Mouse (Mus musculus): ENCODE results near the gene Pgp. TPM values are rescaled to one million over a fixed set of nuclear protein-coding genes. Genes with fewer than 3 reads are reported as not detected.

The Pgp gene
- polyA plus RNA-seq, 1 experiment from 2014 or later = 64.1 TPM

DNA sequence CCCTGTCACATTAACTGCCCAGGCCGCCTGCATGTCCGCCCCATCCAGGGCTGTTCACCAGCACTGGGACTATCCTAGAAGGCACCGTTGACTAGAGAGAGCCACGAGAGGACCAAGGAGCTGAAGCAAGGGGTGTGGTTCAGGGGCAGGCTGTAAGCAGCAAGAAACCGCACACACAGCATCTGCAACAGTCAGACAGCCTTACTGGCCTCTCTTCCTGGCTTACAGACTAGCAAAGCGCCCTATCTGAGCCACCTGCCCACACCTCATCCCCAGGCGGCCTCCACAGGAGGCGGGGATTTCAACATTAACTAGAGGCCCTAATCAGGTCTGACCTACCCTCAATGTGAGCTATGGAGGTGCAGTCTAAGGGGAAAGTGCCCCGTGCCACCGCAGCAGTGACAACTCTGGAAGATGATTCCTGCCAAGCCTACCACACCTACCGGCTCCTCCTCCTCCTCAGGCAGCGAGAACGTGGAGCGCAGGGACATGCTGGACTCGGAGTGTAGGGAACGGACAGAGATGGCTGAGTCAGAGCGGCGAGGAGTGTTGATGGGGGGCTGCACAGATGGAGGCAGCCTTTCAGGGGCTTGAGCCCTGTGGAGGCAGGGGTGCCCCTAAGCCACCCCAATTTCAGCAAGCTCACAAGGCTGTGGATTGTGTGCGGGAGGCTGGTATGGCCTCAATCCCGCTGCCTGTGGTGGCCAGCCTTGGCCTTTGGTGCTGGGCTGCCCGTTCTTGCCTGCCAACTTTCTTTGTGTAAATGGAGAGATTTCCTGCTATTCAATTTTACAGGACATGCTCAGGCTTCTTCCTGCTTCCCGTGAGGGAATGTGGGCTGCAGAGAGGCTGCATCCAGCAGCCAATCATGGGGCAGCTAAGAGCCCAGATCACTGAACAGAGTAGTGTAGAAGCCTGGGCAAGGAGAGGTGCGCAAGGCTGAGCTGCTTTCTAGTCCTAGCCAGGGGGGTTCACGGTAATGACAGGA is 44.4 kb downstream of the Pgp start:
- no peak for DNase-seq (ENCODE audit: low spot score)
- no peaks in the 10 kb centered on the region for H3K27me3 ChIP-seq (ENCODE audit: control insufficient read depth, insufficient read depth, low read length)
- no peak overlapping the region for H3K27ac ChIP-seq (replicated peaks; ENCODE audit: low read depth, low read length)
- no peaks in the 10 kb centered on the region for H3K9me3 ChIP-seq (ENCODE audit: control insufficient read depth, low read length)
- no peaks in the 10 kb centered on the region for H3K4me1 ChIP-seq (ENCODE audit: control insufficient read depth, insufficient read depth, low read length)
- 92% methylated on average over 24 of the region's 24 CpGs for WGBS
- no peak overlapping the region for H3K9ac ChIP-seq (ENCODE audit: low read length)
- no peak overlapping the region for H3K4me2 ChIP-seq (ENCODE audit: low read depth, severe bottlenecking)
- H3K36me3 ChIP-seq (ENCODE audit: control insufficient read depth, insufficient read depth, low read length) = peaks cover 18% of the 10 kb centered on the region
- ATAC-seq (ENCODE audit: insufficient number of reproducible peaks, low FRiP score, low TSS enrichment, low read depth) = no peak
- H3K4me3 ChIP-seq (ENCODE audit: low read depth, low read length) = no peak overlapping the region

DNA sequence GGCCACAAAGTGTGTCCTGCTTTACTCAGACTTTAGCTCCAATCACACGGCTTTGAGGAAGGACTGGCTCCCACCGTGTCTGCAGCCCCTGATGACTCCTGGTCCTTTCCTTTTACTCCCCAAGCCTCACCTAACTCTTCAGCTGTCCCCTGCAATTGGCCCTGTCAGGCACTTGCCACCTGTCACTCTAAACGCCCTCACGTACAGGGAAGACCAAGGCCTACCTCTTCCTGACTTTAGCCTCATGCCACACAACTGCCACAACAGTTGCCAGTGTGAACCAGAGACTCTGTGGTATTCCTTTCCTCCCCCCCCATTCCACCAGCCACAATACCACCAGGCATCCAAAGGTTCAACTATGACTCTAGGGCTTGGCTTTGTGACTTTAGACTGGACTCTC is 50.3 kb downstream of the Pgp start:
- ATAC-seq (ENCODE audit: insufficient number of reproducible peaks, low FRiP score, low TSS enrichment, low read depth) (no peak), DNase-seq (ENCODE audit: low spot score) (no peak)
- 87% methylated on average over 4 of the region's 4 CpGs for WGBS
- H3K4me2 ChIP-seq (ENCODE audit: low read depth, severe bottlenecking) = no peak overlapping the region
- peaks cover 8% of the 10 kb centered on the region for H3K36me3 ChIP-seq (ENCODE audit: control insufficient read depth, insufficient read depth, low read length)
- H3K9ac ChIP-seq (ENCODE audit: low read length) = no peak overlapping the region
- H3K27ac ChIP-seq (replicated peaks; ENCODE audit: low read depth, low read length) = no peak overlapping the region
- H3K27me3 ChIP-seq (ENCODE audit: control insufficient read depth, insufficient read depth, low read length) = no peaks in the 10 kb centered on the region
- H3K4me3 ChIP-seq (ENCODE audit: low read depth, low read length) = no peak overlapping the region
- no peaks in the 10 kb centered on the region for H3K4me1 ChIP-seq (ENCODE audit: control insufficient read depth, insufficient read depth, low read length)
- H3K9me3 ChIP-seq (ENCODE audit: control insufficient read depth, low read length) = no peaks in the 10 kb centered on the region

Other genes with a start within 250 kb of the Pgp start
- 21.9 and 23.4 TPM in 2 replicates for gene Tedc2, start 249.5 kb upstream of the Pgp start, polyA plus RNA-seq (2014; fragmentation: Nextera tagmentation; extraction: Ambion mirVana)
- gene Ccnf, start 218.9 kb upstream of the Pgp start, polyA plus RNA-seq (2014; fragmentation: Nextera tagmentation; extraction: Ambion mirVana) = 103 and 108 TPM in 2 replicates
- not detected in 2 replicates for gene Abca17, start 119.3 kb upstream of the Pgp start, polyA plus RNA-seq (2014; fragmentation: Nextera tagmentation; extraction: Ambion mirVana)
- gene Abca3, start 118.4 kb upstream of the Pgp start, polyA plus RNA-seq (2014; fragmentation: Nextera tagmentation; extraction: Ambion mirVana) = 3.0 and 4.0 TPM in 2 replicates
- gene Rnps1, start 55.8 kb upstream of the Pgp start, polyA plus RNA-seq (2014; fragmentation: Nextera tagmentation; extraction: Ambion mirVana) = 409 and 410 TPM in 2 replicates
- gene Eci1, start 43.8 kb upstream of the Pgp start, polyA plus RNA-seq (2014; fragmentation: Nextera tagmentation; extraction: Ambion mirVana) = 90.0 and 91.7 TPM in 2 replicates
- 1.7 and 2.4 TPM in 2 replicates for gene Dnase1l2, start 27.3 kb upstream of the Pgp start, polyA plus RNA-seq (2014; fragmentation: Nextera tagmentation; extraction: Ambion mirVana)
- gene E4f1, start 79 bp upstream of the Pgp start, polyA plus RNA-seq (2014; fragmentation: Nextera tagmentation; extraction: Ambion mirVana) = 23.9 and 26.3 TPM in 2 replicates
- 0.21 and 0.51 TPM in 2 replicates for gene Bricd5, start 3.5 kb downstream of the Pgp start, polyA plus RNA-seq (2014; fragmentation: Nextera tagmentation; extraction: Ambion mirVana)
- gene Mlst8, start 8.7 kb downstream of the Pgp start, polyA plus RNA-seq (2014; fragmentation: Nextera tagmentation; extraction: Ambion mirVana) = 30.3 and 36.2 TPM in 2 replicates
- gene Caskin1, start 18.2 kb downstream of the Pgp start, polyA plus RNA-seq (2014; fragmentation: Nextera tagmentation; extraction: Ambion mirVana) = 2.3 and 2.5 TPM in 2 replicates
- 89.3 and 102 TPM in 2 replicates for gene Traf7, start 57.5 kb downstream of the Pgp start, polyA plus RNA-seq (2014; fragmentation: Nextera tagmentation; extraction: Ambion mirVana)
- gene Rab26, start 63.8 kb downstream of the Pgp start, polyA plus RNA-seq (2014; fragmentation: Nextera tagmentation; extraction: Ambion mirVana) = 1.8 and 3.1 TPM in 2 replicates
- gene Pkd1, start 79.4 kb downstream of the Pgp start, polyA plus RNA-seq (2014; fragmentation: Nextera tagmentation; extraction: Ambion mirVana) = 20.8 and 22.5 TPM in 2 replicates
- gene Tsc2, start 162.2 kb downstream of the Pgp start, polyA plus RNA-seq (2014; fragmentation: Nextera tagmentation; extraction: Ambion mirVana) = 62.7 and 66.8 TPM in 2 replicates
- 19.5 and 23.2 TPM in 2 replicates for gene Nthl1, start 162.3 kb downstream of the Pgp start, polyA plus RNA-seq (2014; fragmentation: Nextera tagmentation; extraction: Ambion mirVana)
- gene Slc9a3r2, start 179.9 kb downstream of the Pgp start, polyA plus RNA-seq (2014; fragmentation: Nextera tagmentation; extraction: Ambion mirVana) = 59.3 and 60.4 TPM in 2 replicates
- gene Npw, start 188.1 kb downstream of the Pgp start, polyA plus RNA-seq (2014; fragmentation: Nextera tagmentation; extraction: Ambion mirVana) = 0.31 and 0.54 TPM in 2 replicates
- 36.3 and 42.0 TPM in 2 replicates for gene Zfp598, start 199.3 kb downstream of the Pgp start, polyA plus RNA-seq (2014; fragmentation: Nextera tagmentation; extraction: Ambion mirVana)
- gene Syngr3, start 219.6 kb downstream of the Pgp start, polyA plus RNA-seq (2014; fragmentation: Nextera tagmentation; extraction: Ambion mirVana) = 6.6 and 6.9 TPM in 2 replicates
- gene Gfer, start 225.8 kb downstream of the Pgp start, polyA plus RNA-seq (2014; fragmentation: Nextera tagmentation; extraction: Ambion mirVana) = 53.0 and 63.3 TPM in 2 replicates
- gene Noxo1, start 225.8 kb downstream of the Pgp start, polyA plus RNA-seq (2014; fragmentation: Nextera tagmentation; extraction: Ambion mirVana) = 1.5 and 1.7 TPM in 2 replicates
- 120 and 121 TPM in 2 replicates for gene Tbl3, start 237.3 kb downstream of the Pgp start, polyA plus RNA-seq (2014; fragmentation: Nextera tagmentation; extraction: Ambion mirVana)
- gene Rnf151, start 247.7 kb downstream of the Pgp start, polyA plus RNA-seq (2014; fragmentation: Nextera tagmentation; extraction: Ambion mirVana) = 0.16 TPM in 1 of 2 replicates, not detected in the other
- gene Rps2, start 247.7 kb downstream of the Pgp start, polyA plus RNA-seq (2014; fragmentation: Nextera tagmentation; extraction: Ambion mirVana) = 1,548 and 1,633 TPM in 2 replicates